Mouse (Mus musculus) myocyte (in vitro differentiated cells): ENCODE data around the gene Ubac2.

Experiments
- MYOG ChIP-seq, 3 experiments: IDR thresholded peaks; one replicate each; pipeline ENCODE4 v1.6.1; 2011; ENCODE audit warnings: control low read depth in 2 of 3, low read depth in 2 of 3, mild to moderate bottlenecking in 2 of 3; ENCODE audit not compliant: insufficient read length in 2 of 3, control insufficient read depth in 1 of 3, insufficient read depth in 1 of 3
- POLR2A ChIP-seq: IDR thresholded peaks from one replicate; pipeline ENCODE4 v1.6.1; 2011; ENCODE audit warnings: low read depth, mild to moderate bottlenecking, control low read depth, moderate library complexity; ENCODE audit not compliant: insufficient read length
- USF1 ChIP-seq: IDR thresholded peaks from one replicate; pipeline ENCODE4 v1.6.1; 2011; ENCODE audit warnings: low read depth, mild to moderate bottlenecking, control low read depth, moderate library complexity

DNA sequence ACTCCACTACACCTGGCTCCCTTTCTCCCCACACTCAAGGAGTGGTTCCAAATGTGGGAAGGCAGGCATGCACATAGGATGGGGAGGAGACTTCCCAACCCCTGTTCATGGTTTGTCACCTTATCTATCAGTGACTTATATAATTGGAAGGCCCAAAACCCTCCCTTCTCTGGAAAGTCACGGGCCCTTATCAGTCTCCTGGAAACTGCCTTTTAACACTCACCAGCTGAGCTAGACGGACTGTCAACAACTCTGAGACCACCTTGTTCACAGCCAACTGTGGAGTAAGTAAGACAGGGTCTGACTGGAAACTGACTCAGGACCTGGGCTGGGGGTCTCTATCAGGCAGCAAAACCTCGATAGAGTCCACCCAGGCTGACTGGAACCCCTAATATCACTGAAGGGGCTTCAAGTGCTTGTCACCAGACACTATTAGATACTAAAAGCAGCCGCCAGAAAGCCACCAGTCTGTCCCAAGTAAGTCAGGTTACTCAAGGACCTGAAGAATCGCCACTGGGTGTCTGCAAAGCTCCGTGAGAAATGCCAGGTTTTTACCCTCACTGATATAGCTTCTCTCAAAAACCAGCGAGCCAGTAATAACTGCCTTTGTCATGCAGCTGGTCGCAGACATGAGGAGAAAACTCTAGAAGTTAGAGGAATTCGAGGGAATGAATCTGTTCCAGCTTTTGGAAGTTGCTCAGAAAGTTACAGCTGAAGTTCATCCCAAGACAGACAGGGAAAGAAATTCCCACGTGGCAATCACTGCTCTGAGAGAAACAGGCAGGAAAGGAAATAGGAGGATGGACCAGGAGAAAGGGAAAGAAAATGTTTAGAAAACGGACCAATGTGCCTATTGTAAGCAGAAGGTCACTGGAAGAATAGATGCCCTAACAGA, 190.6 kb downstream of the Ubac2 start:
- no peak for TF ChIP-seq MYOG (IDR thresholded peaks at IDR 0.05; ENCODE audit: control insufficient read depth in 1 of 3, insufficient read depth in 1 of 3, insufficient read length in 2 of 3, low read depth in 2 of 3)
- no peak for TF ChIP-seq POLR2A
- TF ChIP-seq USF1 = no peak
